Mouse (Mus musculus) right cerebral cortex, postnatal 25 days (tissue): ENCODE measurements around the gene Myrfl.

ENCODE experiments used
- DNase-seq: peaks from one replicate; pipeline ENCODE4 v3.0.0; 2022

Myrfl gene

GRCm38 (mm10) chr10:116813150-116813549 lies 83.6 kb downstream of the Myrfl start:
- DNase-seq, result no peak

GRCm38 (mm10) chr10:116810738-116811137 lies 86.0 kb downstream of the Myrfl start:
- DNase-seq, result no peak

GRCm38 (mm10) chr10:116809383-116809782 lies 87.3 kb downstream of the Myrfl start:
- no peak for DNase-seq

GRCm38 (mm10) chr10:116808556-116809353 lies 88.0 kb downstream of the Myrfl start:
- no peak for DNase-seq

GRCm38 (mm10) chr10:116802178-116802794 lies 94.4 kb downstream of the Myrfl start:
- no peak for DNase-seq

- no peak for DNase-seq
Measured at GRCm38 (mm10) chr10:116801281-116801680, 95.4 kb downstream of the Myrfl start.

GRCm38 (mm10) chr10:116796066-116796465 lies 100.7 kb downstream of the Myrfl start:
- no peak for DNase-seq

GRCm38 (mm10) chr10:116789096-116789495 lies 107.6 kb downstream of the Myrfl start:
- no peak for DNase-seq

GRCm38 (mm10) chr10:116788431-116788830 lies 108.3 kb downstream of the Myrfl start:
- DNase-seq, result no peak

- DNase-seq, result no peak
Measured at GRCm38 (mm10) chr10:116784098-116784497, 112.6 kb downstream of the Myrfl start.

GRCm38 (mm10) chr10:116783020-116783419 lies 113.7 kb downstream of the Myrfl start:
- DNase-seq, result no peak

GRCm38 (mm10) chr10:116777947-116778346 lies 118.8 kb downstream of the Myrfl start:
- no peak for DNase-seq

GRCm38 (mm10) chr10:116776846-116777245 lies 119.9 kb downstream of the Myrfl start:
- DNase-seq, result no peak

GRCm38 (mm10) chr10:116773846-116774750 lies 122.6 kb downstream of the Myrfl start:
- DNase-seq, result no peak

GRCm38 (mm10) chr10:116771215-116771935 lies 125.3 kb downstream of the Myrfl start:
- DNase-seq, result no peak

- no peak for DNase-seq
Measured at GRCm38 (mm10) chr10:116768642-116769041, 128.1 kb downstream of the Myrfl start.

GRCm38 (mm10) chr10:116766525-116766924 lies 130.2 kb downstream of the Myrfl start:
- DNase-seq, result no peak

- no peak for DNase-seq
Measured at GRCm38 (mm10) chr10:116761476-116762068, 135.1 kb downstream of the Myrfl start.

GRCm38 (mm10) chr10:116760561-116760960 lies 136.2 kb downstream of the Myrfl start:
- no peak for DNase-seq

GRCm38 (mm10) chr10:116759816-116760215 lies 136.9 kb downstream of the Myrfl start:
- no peak for DNase-seq

GRCm38 (mm10) chr10:116755881-116756581 lies 140.7 kb downstream of the Myrfl start:
- DNase-seq, result no peak

- no peak for DNase-seq
Measured at GRCm38 (mm10) chr10:116754940-116755339, 141.8 kb downstream of the Myrfl start.
